Mouse (Mus musculus) heart, postnatal 0 days (tissue): ENCODE measurements at regions not wholly inside any gene's neighbourhood (a gene's known extent, or its start where the extent isn't known, plus 50 kb on each side); places are given as distances from the start of the nearest gene placed in this dataset.

ENCODE experiments used
- CTCF ChIP-seq: IDR thresholded peaks from 2 replicates; pipeline ENCODE4 v1.5.1; 2016; ENCODE audit warnings: antibody characterized with exemption, control low read depth, low read depth
- EP300 ChIP-seq: IDR thresholded peaks from 2 replicates; pipeline ENCODE4 v1.6.1; 2016; ENCODE audit warnings: antibody characterized with exemption, low read depth

- TF ChIP-seq CTCF (no peak), EP300 (no peak)
These were observed 241.6 kb downstream of the Enc1 start for GRCm38 (mm10) chr13:97482439-97482946.
